Mouse (Mus musculus) embryonic facial prominence, embryonic 13.5 days (tissue): ENCODE data around the gene Muc4. TPM values are rescaled to one million over a fixed set of nuclear protein-coding genes. Genes with fewer than 3 reads are reported as not detected.

Source experiments
- ATAC-seq: fragments of 200-750 bp; cut with Nextera tagmentation; 2 replicates; pipeline ENCODE4 v1.8.0; 2017; ENCODE audit warnings: low read depth; ENCODE audit not compliant: insufficient number of reproducible peaks, insufficient read depth, low FRiP score, low TSS enrichment
- H3K27ac ChIP-seq: fragments of 300-500 bp; sonication (generic); 2 replicates; pipeline ENCODE4 v1.5.1; 2015; ENCODE audit warnings: moderate library complexity, mild to moderate bottlenecking, inconsistent platforms
- H3K27me3 ChIP-seq: fragments of 300-500 bp; sonication (generic); 2 replicates; pipeline ENCODE4 v1.6.1; 2015; ENCODE audit warnings: mild to moderate bottlenecking, inconsistent platforms
- H3K36me3 ChIP-seq: fragments of 300-500 bp; sonication (generic); 2 replicates; pipeline ENCODE4 v1.6.1; 2015; ENCODE audit warnings: mild to moderate bottlenecking, inconsistent platforms
- H3K4me1 ChIP-seq: fragments of 300-500 bp; sonication (generic); 2 replicates; pipeline ENCODE4 v1.6.1; 2015; ENCODE audit warnings: inconsistent platforms
- H3K4me2 ChIP-seq: fragments of 300-500 bp; sonication (generic); 2 replicates; pipeline ENCODE4 v1.6.1; 2015; ENCODE audit warnings: moderate library complexity, mild to moderate bottlenecking, inconsistent platforms
- H3K4me3 ChIP-seq: fragments of 300-500 bp; sonication (generic); 2 replicates; pipeline ENCODE4 v1.5.1; 2015; ENCODE audit warnings: mild to moderate bottlenecking, inconsistent platforms
- H3K9ac ChIP-seq: fragments of 300-500 bp; sonication (generic); 2 replicates; pipeline ENCODE4 v1.6.1; 2015; ENCODE audit warnings: mild to moderate bottlenecking, inconsistent platforms
- H3K9me3 ChIP-seq: fragments of 300-500 bp; sonication (generic); 2 replicates; pipeline ENCODE4 v1.6.1; 2016; ENCODE audit warnings: inconsistent platforms
- whole genome bisulfite sequencing: fragments of 180-500 bp; shearing (Covaris S2); methylation state at CpG from one replicate; pipeline ENCODE4 v1.1.7; 2015; ENCODE audit warnings: mixed read lengths; 5-methylcytosine and 5-hydroxymethylcytosine counted together
- polyA plus RNA-seq: library from polyadenylated mRNA; unstranded; fragments of >200 nt; fragmentation: Nextera tagmentation; extraction: Ambion mirVana; gene quantifications from 2 replicates; pipeline ENCODE4 v1.2.1, GENCODE M21; 2015

The Muc4 gene
- polyA plus RNA-seq, 1 experiment from 2014 or later = 0.38 TPM

- Histone ChIP-seq H3K4me1 (no peaks in the 10 kb centered on the region), H3K4me2 (no peak overlapping the region), H3K9me3 (no peaks in the 10 kb centered on the region), H3K9ac (no peak overlapping the region), H3K36me3 (no peaks in the 10 kb centered on the region), H3K27ac (no peak overlapping the region), H3K27me3 (no peaks in the 10 kb centered on the region), H3K4me3 (no peak overlapping the region)
- WGBS = 55% methylated on average over 1 of the region's 1 CpGs
- no peak for ATAC-seq
Observed at GRCm38 (mm10) chr16:32728730-32729129, 7.0 kb upstream of the Muc4 start.

DNA sequence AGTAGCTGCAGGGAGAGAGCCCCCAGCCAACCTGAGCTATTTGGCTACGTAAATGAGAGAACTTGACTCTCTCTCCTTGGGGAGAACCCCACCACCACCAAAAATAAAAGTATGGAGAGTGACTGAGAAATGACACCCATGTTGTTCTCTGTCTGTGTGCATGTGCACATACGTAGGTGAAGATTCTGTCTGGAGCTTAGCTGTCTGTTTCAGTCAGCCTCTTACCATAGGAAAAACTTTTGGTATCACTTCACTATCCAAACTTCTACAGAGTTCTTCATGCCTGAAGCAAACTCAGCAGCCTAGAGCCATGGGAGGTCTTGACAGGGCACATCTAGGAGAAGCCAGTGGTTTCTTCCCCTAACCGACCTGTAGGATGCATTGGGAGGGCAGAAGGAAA, 2.5 kb upstream of the Muc4 start:
- H3K9me3 ChIP-seq = no peaks in the 10 kb centered on the region
- WGBS = 86% methylated on average over 3 of the region's 3 CpGs
- no peak overlapping the region for H3K9ac ChIP-seq
- H3K4me1 ChIP-seq = no peaks in the 10 kb centered on the region
- no peaks in the 10 kb centered on the region for H3K27me3 ChIP-seq
- no peaks in the 10 kb centered on the region for H3K36me3 ChIP-seq
- H3K27ac ChIP-seq = no peak overlapping the region
- H3K4me3 ChIP-seq = no peak overlapping the region
- H3K4me2 ChIP-seq = no peak overlapping the region
- no peak for ATAC-seq

DNA sequence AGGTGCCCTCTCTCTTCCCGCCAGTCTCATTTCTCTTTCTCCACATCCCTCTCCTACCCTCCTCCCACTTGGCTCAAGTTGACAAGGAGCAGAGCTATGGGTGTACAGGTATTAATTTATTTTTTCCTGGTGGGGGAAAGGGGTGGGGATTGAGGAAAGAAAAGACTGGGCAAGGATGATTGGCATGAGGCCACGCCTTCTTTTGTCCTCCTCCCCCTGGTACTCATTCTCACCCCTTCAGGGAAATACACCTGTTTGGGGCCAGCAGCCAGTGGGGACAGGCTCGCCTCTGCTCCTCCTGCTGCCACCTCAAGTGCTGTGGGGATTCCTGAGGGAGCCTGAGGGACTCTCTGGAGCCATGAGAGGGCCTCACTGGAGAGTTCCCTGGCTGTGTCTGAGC, 336 bp downstream of the Muc4 start:
- Histone ChIP-seq H3K27ac (no peak overlapping the region), H3K9me3 (no peaks in the 10 kb centered on the region), H3K4me2 (no peak overlapping the region), H3K27me3 (no peaks in the 10 kb centered on the region), H3K9ac (no peak overlapping the region), H3K4me3 (no peak overlapping the region), H3K4me1 (no peaks in the 10 kb centered on the region), H3K36me3 (no peaks in the 10 kb centered on the region)
- no peak for ATAC-seq
- 53% methylated on average over 3 of the region's 3 CpGs for whole genome bisulfite sequencing

- no peaks in the 10 kb centered on the region for H3K27me3 ChIP-seq
- H3K4me1 ChIP-seq = no peaks in the 10 kb centered on the region
- no peaks in the 10 kb centered on the region for H3K9me3 ChIP-seq
- H3K36me3 ChIP-seq = no peaks in the 10 kb centered on the region
- H3K9ac ChIP-seq = no peak overlapping the region
- H3K4me2 ChIP-seq = no peak overlapping the region
- no peak for ATAC-seq
- no peak overlapping the region for H3K27ac ChIP-seq
- 84% methylated on average over 8 of the region's 8 CpGs for WGBS
- H3K4me3 ChIP-seq = no peak overlapping the region
Observed at GRCm38 (mm10) chr16:32740003-32740663, 4.4 kb downstream of the Muc4 start.

- no peak overlapping the region for H3K4me3 ChIP-seq
Observed at GRCm38 (mm10) chr16:32741366-32741765, 5.7 kb downstream of the Muc4 start.

GRCm38 (mm10) chr16:32742712-32743111, 7.0 kb downstream of the Muc4 start:
- H3K27me3 ChIP-seq = no peaks in the 10 kb centered on the region
- no peaks in the 10 kb centered on the region for H3K4me1 ChIP-seq
- H3K36me3 ChIP-seq = no peaks in the 10 kb centered on the region
- no peak for ATAC-seq
- WGBS = 77% methylated on average over 2 of the region's 2 CpGs
- H3K9me3 ChIP-seq = no peaks in the 10 kb centered on the region
- H3K27ac ChIP-seq = no peak overlapping the region
- H3K4me3 ChIP-seq = no peak overlapping the region
- no peak overlapping the region for H3K4me2 ChIP-seq
- H3K9ac ChIP-seq = no peak overlapping the region

More at GRCm38 (mm10) chr16:32741366-32741765, 5.7 kb downstream of the Muc4 start:
- Histone ChIP-seq H3K4me2 (no peak overlapping the region), H3K9me3 (no peaks in the 10 kb centered on the region), H3K4me1 (no peaks in the 10 kb centered on the region), H3K27me3 (no peaks in the 10 kb centered on the region), H3K9ac (no peak overlapping the region), H3K36me3 (no peaks in the 10 kb centered on the region), H3K27ac (no peak overlapping the region)
- 82% methylated on average over 9 of the region's 9 CpGs for WGBS
- ATAC-seq = no peak

GRCm38 (mm10) chr16:32745852-32746251, 10.2 kb downstream of the Muc4 start:
- Histone ChIP-seq H3K27ac (no peak overlapping the region), H3K27me3 (no peaks in the 10 kb centered on the region), H3K4me2 (no peak overlapping the region), H3K4me1 (no peaks in the 10 kb centered on the region), H3K4me3 (no peak overlapping the region), H3K36me3 (no peaks in the 10 kb centered on the region), H3K9me3 (no peaks in the 10 kb centered on the region), H3K9ac (no peak overlapping the region)
- 83% methylated on average over 6 of the region's 6 CpGs for WGBS
- no peak for ATAC-seq

- no peak for ATAC-seq
- no peaks in the 10 kb centered on the region for H3K9me3 ChIP-seq
Observed at GRCm38 (mm10) chr16:32750242-32751127, 14.8 kb downstream of the Muc4 start.

DNA sequence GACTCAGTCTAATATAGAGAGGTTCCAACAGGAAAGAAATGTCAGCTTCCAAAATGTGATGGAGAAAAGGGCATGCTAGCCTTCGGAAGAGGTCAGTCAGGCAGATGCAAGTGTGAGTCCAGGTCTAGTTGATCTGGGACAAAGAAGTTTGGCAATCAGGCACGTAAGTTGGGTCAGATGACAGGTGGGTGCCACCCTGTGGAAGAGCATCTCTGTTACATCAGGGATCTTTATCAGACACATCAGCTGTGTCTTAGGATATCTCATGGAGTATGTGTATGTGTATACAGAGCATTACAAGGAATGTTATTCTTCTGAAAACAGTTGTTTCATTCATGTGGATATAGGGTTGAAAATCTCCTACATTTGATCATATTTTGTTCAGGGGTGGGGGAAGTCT, 28.9 kb downstream of the Muc4 start:
- no peak overlapping the region for H3K4me3 ChIP-seq
- no peaks in the 10 kb centered on the region for H3K36me3 ChIP-seq
- WGBS = 84% methylated on average over 2 of the region's 2 CpGs
- 0 out of 2 replicates have a peak, but pooled peaks cover 4% of the 10 kb centered on the region for H3K9me3 ChIP-seq
- H3K27me3 ChIP-seq = no peaks in the 10 kb centered on the region
- no peak overlapping the region for H3K4me2 ChIP-seq
- H3K27ac ChIP-seq = no peak overlapping the region
- no peak for ATAC-seq
- H3K4me1 ChIP-seq = no peaks in the 10 kb centered on the region
- H3K9ac ChIP-seq = no peak overlapping the region

More at GRCm38 (mm10) chr16:32750242-32751127, 14.8 kb downstream of the Muc4 start:
- Histone ChIP-seq H3K27me3 (no peaks in the 10 kb centered on the region), H3K36me3 (no peaks in the 10 kb centered on the region), H3K27ac (no peak overlapping the region), H3K4me1 (no peaks in the 10 kb centered on the region), H3K4me2 (no peak overlapping the region), H3K9ac (no peak overlapping the region), H3K4me3 (no peak overlapping the region)
- WGBS = 86% methylated on average over 5 of the region's 5 CpGs

DNA sequence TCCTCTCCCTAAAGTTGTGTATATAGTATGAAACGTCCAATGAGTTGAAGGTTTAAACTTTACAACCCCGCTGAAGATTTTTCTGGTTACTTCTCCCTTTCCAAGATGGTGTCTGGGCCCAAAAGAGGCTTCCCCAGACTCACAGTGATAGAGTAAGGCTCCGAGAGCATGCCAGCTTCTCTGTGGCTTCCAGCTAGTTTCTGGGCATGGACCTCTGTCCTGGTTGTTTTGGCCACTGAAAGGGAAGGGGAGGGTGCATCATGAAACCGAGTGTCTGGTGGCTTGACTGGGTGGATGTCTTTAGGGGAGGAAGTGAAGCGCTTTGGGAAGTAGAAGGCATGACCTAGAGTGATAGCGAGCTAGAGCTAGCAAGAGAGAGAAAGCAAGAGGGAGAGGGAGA, 29.3 kb downstream of the Muc4 start:
- Histone ChIP-seq H3K9me3 (0 out of 2 replicates have a peak, but pooled peaks cover 4% of the 10 kb centered on the region), H3K4me3 (no peak overlapping the region), H3K27ac (no peak overlapping the region), H3K27me3 (no peaks in the 10 kb centered on the region), H3K4me1 (no peaks in the 10 kb centered on the region), H3K4me2 (no peak overlapping the region), H3K9ac (no peak overlapping the region), H3K36me3 (no peaks in the 10 kb centered on the region)
- WGBS = 70% methylated on average over 6 of the region's 6 CpGs
- no peak for ATAC-seq

- WGBS = 89% methylated on average over 7 of the region's 7 CpGs
- H3K9me3 ChIP-seq = 0 out of 2 replicates have a peak, but pooled peaks cover 4% of the 10 kb centered on the region
- no peak overlapping the region for H3K9ac ChIP-seq
- no peaks in the 10 kb centered on the region for H3K36me3 ChIP-seq
- H3K4me3 ChIP-seq = no peak overlapping the region
- H3K4me1 ChIP-seq = no peaks in the 10 kb centered on the region
- H3K27me3 ChIP-seq = no peaks in the 10 kb centered on the region
- ATAC-seq = no peak
- no peak overlapping the region for H3K27ac ChIP-seq
- H3K4me2 ChIP-seq = no peak overlapping the region
Observed at GRCm38 (mm10) chr16:32766904-32767303, 31.2 kb downstream of the Muc4 start.

DNA sequence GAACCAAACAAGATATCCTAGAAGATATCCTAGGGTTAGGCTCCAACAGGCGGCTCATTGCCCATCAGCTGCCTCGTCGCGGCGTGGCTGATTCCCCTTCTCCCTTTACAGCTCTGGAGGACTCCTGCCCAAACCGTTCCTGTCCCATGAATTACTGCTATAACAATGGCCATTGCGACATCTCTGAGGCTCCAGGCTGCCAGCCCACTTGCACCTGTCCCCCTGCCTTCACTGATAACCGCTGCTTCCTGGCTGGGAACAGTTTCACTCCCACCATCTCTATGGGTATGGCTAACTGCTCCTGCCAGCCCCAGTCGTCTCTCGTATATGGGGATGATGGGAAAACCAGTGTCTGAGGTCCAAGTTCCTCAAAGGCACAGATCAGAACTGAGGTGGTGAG, 41.0 kb downstream of the Muc4 start:
- Histone ChIP-seq H3K27me3 (no peaks in the 10 kb centered on the region), H3K9me3 (no peaks in the 10 kb centered on the region), H3K36me3 (no peaks in the 10 kb centered on the region), H3K27ac (no peak overlapping the region), H3K9ac (no peak overlapping the region), H3K4me3 (no peak overlapping the region), H3K4me2 (no peak overlapping the region), H3K4me1 (no peaks in the 10 kb centered on the region)
- 83% methylated on average over 10 of the region's 10 CpGs for WGBS
- ATAC-seq = no peak
